Mouse (Mus musculus) intestine, embryonic 15.5 days (tissue): ENCODE measurements around the gene Pmm2. TPM values are rescaled to one million over a fixed set of nuclear protein-coding genes. Genes with fewer than 3 reads are reported as not detected.

Experiments
- ATAC-seq: fragments of 200-750 bp; cut with Nextera tagmentation; 2 replicates; pipeline ENCODE4 v1.8.0; 2017; ENCODE audit warnings: moderate TSS enrichment, moderate library complexity
- H3K27ac ChIP-seq: fragments of 300-500 bp; sonication (generic); 2 replicates; pipeline ENCODE4 v1.5.1; 2015; ENCODE audit warnings: mild to moderate bottlenecking, inconsistent platforms
- H3K27me3 ChIP-seq: fragments of 300-500 bp; sonication (generic); replicated peaks from 2 replicates; pipeline ENCODE4 v1.6.1; 2015; ENCODE audit warnings: inconsistent platforms
- H3K36me3 ChIP-seq: fragments of 300-500 bp; sonication (generic); 2 replicates; pipeline ENCODE4 v1.6.1; 2015; ENCODE audit warnings: inconsistent platforms
- H3K4me1 ChIP-seq: fragments of 300-500 bp; sonication (generic); replicated peaks from 2 replicates; pipeline ENCODE4 v1.6.1; 2015; ENCODE audit warnings: inconsistent platforms
- H3K4me2 ChIP-seq: fragments of 300-500 bp; sonication (generic); replicated peaks from 2 replicates; pipeline ENCODE4 v1.6.1; 2015; ENCODE audit warnings: mild to moderate bottlenecking, inconsistent platforms
- H3K4me3 ChIP-seq: fragments of 300-500 bp; sonication (generic); replicated peaks from 2 replicates; pipeline ENCODE4 v1.5.1; 2015; ENCODE audit warnings: inconsistent platforms
- H3K9ac ChIP-seq: fragments of 300-500 bp; sonication (generic); 2 replicates; pipeline ENCODE4 v1.6.1; 2015; ENCODE audit warnings: inconsistent platforms
- H3K9me3 ChIP-seq: fragments of 300-500 bp; sonication (generic); 2 replicates; pipeline ENCODE4 v1.6.1; 2016; ENCODE audit warnings: inconsistent platforms
- WGBS: fragments of 180-500 bp; shearing (Covaris S2); methylation state at CpG from one replicate; pipeline ENCODE4 v1.1.7; 2015; 5-methylcytosine and 5-hydroxymethylcytosine counted together
- polyA plus RNA-seq: library from polyadenylated mRNA; unstranded; fragments of >200 nt; fragmentation: Nextera tagmentation; extraction: Ambion mirVana; gene quantifications from 2 replicates; pipeline ENCODE4 v1.2.1, GENCODE M21; 2015

The Pmm2 gene
- polyA plus RNA-seq, 1 experiment from 2014 or later = 92.0 TPM

- Histone ChIP-seq H3K4me3 (no peak overlapping the region), H3K4me1 (peaks cover 39% of the 10 kb centered on the region), H3K4me2 (peak overlapping the region; percentile 80), H3K9ac (no peak overlapping the region), H3K9me3 (no peaks in the 10 kb centered on the region), H3K36me3 (no peaks in the 10 kb centered on the region; the same call in 1 of the 2 replicates), H3K27ac (no peak overlapping the region), H3K27me3 (no peaks in the 10 kb centered on the region)
- no peak for ATAC-seq
Measured at GRCm38 (mm10) chr16:8672811-8673210, 35.3 kb downstream of the Pmm2 start.

- H3K4me1 ChIP-seq = peaks cover 34% of the 10 kb centered on the region
- 69% methylated on average over 6 of the region's 6 CpGs for WGBS
- no peak for ATAC-seq
- no peak overlapping the region for H3K4me3 ChIP-seq
- no peak overlapping the region for H3K27ac ChIP-seq
- no peak overlapping the region for H3K9ac ChIP-seq
- H3K4me2 ChIP-seq = no peak overlapping the region
- H3K36me3 ChIP-seq = no peaks in the 10 kb centered on the region; the same call in 1 of the 2 replicates
- no peaks in the 10 kb centered on the region for H3K9me3 ChIP-seq
- no peaks in the 10 kb centered on the region for H3K27me3 ChIP-seq
Measured at GRCm38 (mm10) chr16:8673343-8673742, 35.9 kb downstream of the Pmm2 start.

DNA sequence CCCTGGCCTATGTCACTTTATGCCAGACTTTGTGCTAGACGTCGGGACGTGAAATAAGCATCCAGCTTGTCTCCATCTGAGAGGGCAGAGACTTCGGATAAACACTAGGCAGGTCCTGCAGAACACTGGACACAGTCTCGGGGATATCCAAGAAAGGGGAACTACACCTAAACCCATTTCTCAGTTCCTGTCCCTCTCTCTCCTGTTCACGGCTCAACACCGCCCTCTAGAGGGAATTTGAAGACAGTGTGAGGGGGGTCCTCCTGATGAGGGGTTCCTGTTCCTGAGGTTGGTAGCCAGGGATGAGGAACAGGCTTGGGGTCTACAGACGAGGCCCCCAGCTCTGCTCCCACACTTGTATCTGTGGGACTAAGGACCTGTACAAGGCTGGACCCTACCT, 36.7 kb downstream of the Pmm2 start:
- ATAC-seq = no peak
- H3K9me3 ChIP-seq = no peaks in the 10 kb centered on the region
- no peak overlapping the region for H3K27ac ChIP-seq
- no peak overlapping the region for H3K4me3 ChIP-seq
- H3K9ac ChIP-seq = no peak overlapping the region
- H3K4me2 ChIP-seq = no peak overlapping the region
- no peaks in the 10 kb centered on the region for H3K36me3 ChIP-seq
- peaks cover 26% of the 10 kb centered on the region for H3K4me1 ChIP-seq
- 6% methylated on average over 8 of the region's 8 CpGs for WGBS
- H3K27me3 ChIP-seq = no peaks in the 10 kb centered on the region

DNA sequence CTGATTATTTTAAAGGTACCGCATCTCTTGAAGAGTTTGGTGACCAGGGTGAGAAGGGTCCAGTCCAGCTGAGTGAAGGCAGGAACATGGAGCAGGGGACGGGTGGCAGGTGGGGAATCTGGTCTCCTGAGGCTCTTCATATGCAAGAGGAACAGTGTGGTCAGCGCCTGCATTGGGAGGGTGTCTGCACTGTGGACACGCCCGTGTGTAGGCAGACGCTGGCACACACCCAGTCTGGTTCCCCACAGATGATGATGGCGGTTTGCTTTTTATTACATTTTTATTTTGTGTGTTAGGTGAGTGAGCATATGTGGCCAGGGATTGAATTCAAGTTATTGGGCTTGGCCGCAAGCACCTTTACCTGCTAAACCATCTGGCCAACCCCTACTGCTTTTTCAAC, 38.1 kb downstream of the Pmm2 start:
- 72% methylated on average over 8 of the region's 8 CpGs for WGBS
- no peak overlapping the region for H3K27ac ChIP-seq
- no peak for ATAC-seq
- H3K9me3 ChIP-seq = no peaks in the 10 kb centered on the region
- peaks cover 12% of the 10 kb centered on the region for H3K4me1 ChIP-seq
- no peak overlapping the region for H3K9ac ChIP-seq
- no peak overlapping the region for H3K4me3 ChIP-seq
- H3K4me2 ChIP-seq = no peak overlapping the region
- no peaks in the 10 kb centered on the region for H3K27me3 ChIP-seq
- H3K36me3 ChIP-seq = no peaks in the 10 kb centered on the region

GRCm38 (mm10) chr16:8676228-8676627, 38.8 kb downstream of the Pmm2 start:
- Histone ChIP-seq H3K27ac (no peak overlapping the region), H3K36me3 (no peaks in the 10 kb centered on the region), H3K9me3 (no peaks in the 10 kb centered on the region), H3K27me3 (no peaks in the 10 kb centered on the region), H3K4me1 (peaks cover 6% of the 10 kb centered on the region; the same call in 1 of the 2 replicates), H3K9ac (no peak overlapping the region), H3K4me2 (no peak overlapping the region), H3K4me3 (no peak overlapping the region)
- no peak for ATAC-seq
- WGBS = 75% methylated on average over 2 of the region's 2 CpGs

DNA sequence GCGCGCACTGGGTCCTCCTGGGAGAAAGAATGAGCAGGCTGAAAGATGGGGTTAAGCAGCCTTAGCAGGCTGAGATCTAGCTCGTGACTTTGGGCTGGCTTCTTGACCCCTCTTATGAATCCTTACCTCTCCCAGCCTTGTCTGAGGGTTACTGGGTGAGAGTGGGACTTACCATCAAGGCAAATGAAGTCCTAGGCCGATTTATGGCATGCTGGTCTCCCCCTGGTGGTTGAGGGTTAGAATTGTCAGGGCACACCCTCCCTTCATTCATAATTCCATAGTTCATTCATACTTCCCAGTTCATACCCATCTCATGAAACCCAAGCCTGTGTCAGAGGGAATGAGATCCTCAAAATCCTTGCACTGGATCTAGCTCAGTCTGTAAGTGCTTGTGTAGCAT, 39.3 kb downstream of the Pmm2 start:
- Histone ChIP-seq H3K27ac (no peak overlapping the region), H3K4me2 (no peak overlapping the region), H3K4me3 (no peak overlapping the region), H3K4me1 (peaks cover 6% of the 10 kb centered on the region; the same call in 1 of the 2 replicates), H3K27me3 (no peaks in the 10 kb centered on the region), H3K9ac (no peak overlapping the region), H3K9me3 (no peaks in the 10 kb centered on the region), H3K36me3 (no peaks in the 10 kb centered on the region)
- no peak for ATAC-seq
- WGBS = 51% methylated on average over 4 of the region's 4 CpGs

DNA sequence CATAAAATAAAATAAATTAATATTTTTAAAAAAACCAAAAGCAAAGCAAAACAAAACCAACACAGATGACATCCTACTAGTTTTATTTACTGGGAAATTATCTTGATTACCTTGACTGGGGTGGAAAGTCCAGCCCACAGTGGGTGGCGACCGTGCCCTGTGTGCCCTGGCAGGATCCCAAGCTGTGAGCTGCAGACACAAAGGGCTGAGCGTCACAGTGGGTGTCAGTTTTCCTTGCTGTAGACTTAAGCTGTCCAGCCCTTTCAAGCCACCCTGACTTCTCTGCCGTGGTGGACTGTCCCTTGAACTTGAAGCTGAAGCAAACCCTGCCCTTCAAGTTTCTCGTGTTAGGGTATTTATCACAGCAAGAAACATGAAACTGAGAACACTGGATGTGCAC, 40.6 kb downstream of the Pmm2 start:
- Histone ChIP-seq H3K36me3 (no peaks in the 10 kb centered on the region), H3K4me3 (no peak overlapping the region), H3K9ac (no peak overlapping the region), H3K27ac (no peak overlapping the region), H3K4me2 (no peak overlapping the region), H3K27me3 (no peaks in the 10 kb centered on the region), H3K9me3 (no peaks in the 10 kb centered on the region), H3K4me1 (peaks cover 3% of the 10 kb centered on the region; the same call in 1 of the 2 replicates)
- ATAC-seq = no peak
- WGBS = 71% methylated on average over 5 of the region's 5 CpGs

GRCm38 (mm10) chr16:8678676-8679075, 41.2 kb downstream of the Pmm2 start:
- Histone ChIP-seq H3K36me3 (no peaks in the 10 kb centered on the region), H3K27ac (no peak overlapping the region), H3K27me3 (no peaks in the 10 kb centered on the region), H3K4me3 (no peak overlapping the region), H3K9me3 (no peaks in the 10 kb centered on the region), H3K4me1 (peaks cover 3% of the 10 kb centered on the region; the same call in 1 of the 2 replicates), H3K9ac (no peak overlapping the region), H3K4me2 (no peak overlapping the region)
- no peak for ATAC-seq
- 85% methylated on average over 4 of the region's 4 CpGs for WGBS

DNA sequence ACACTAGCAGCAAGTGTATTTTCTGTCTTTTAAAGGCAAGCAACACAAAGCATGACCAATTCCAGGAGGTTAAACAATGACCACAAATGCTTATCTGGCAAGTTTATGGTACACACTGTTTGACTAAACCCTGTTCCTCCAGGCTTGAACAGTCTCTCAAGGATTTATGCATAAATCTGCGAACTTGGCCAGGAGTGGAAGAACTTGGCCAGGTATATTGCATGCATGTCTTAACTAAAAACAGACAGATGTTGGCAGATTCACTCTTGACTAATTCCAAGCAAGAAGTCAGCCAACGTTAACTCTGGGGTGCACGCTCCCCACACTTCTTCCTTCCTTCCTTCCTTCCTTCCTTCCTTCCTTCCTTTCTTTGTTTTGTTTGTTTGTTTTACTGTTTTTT, 42.3 kb downstream of the Pmm2 start:
- Histone ChIP-seq H3K4me3 (no peak overlapping the region), H3K36me3 (no peaks in the 10 kb centered on the region), H3K9ac (no peak overlapping the region), H3K9me3 (no peaks in the 10 kb centered on the region), H3K27ac (no peak overlapping the region), H3K4me1 (no peaks in the 10 kb centered on the region), H3K27me3 (no peaks in the 10 kb centered on the region), H3K4me2 (no peak overlapping the region)
- ATAC-seq = no peak
- 66% methylated on average over 3 of the region's 3 CpGs for WGBS

DNA sequence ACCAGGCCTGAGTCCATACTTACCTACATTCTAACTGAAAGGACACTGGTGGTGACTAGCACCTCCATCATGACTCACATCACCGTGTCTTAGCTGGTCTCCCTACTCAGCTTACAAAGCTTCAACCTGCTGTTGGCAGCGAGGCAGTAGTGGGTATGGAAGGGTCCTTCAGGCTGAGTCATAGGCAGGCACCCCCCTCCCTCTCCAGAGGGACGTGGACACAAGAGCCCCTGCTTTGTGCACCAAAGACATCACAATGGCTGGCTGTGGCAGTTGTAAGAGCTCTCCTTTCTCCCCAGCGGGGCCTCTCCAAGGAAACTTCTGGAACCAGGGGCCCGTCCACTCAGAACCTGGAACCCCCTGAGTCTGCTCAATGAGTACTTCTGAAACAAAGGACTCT, 43.0 kb downstream of the Pmm2 start, which contains the start of gene Gm5767:
Gene Gm5767 (plus strand): TSS at position 301 of the 400 bp plus-strand sequence.
- 86% methylated on average over 5 of the region's 5 CpGs for WGBS
- Histone ChIP-seq H3K4me2 (no peak within 1 kb of the TSS), H3K4me3 (no peak within 1 kb of the TSS), H3K27ac (no peak within 1 kb of the TSS), H3K4me1 (no peaks in the 10 kb centered on the region), H3K9ac (no peak within 1 kb of the TSS), H3K9me3 (no peaks in the 10 kb centered on the region), H3K27me3 (no peaks in the 10 kb centered on the region), H3K36me3 (no peaks in the 10 kb centered on the region)
- no peak for ATAC-seq

GRCm38 (mm10) chr16:8685087-8685486, 47.6 kb downstream of the Pmm2 start:
- ATAC-seq = no peak
- H3K27me3 ChIP-seq = no peaks in the 10 kb centered on the region
- no peak overlapping the region for H3K4me3 ChIP-seq
- 0 out of 2 replicates have a peak, but pooled peaks cover 3% of the 10 kb centered on the region for H3K36me3 ChIP-seq
- WGBS = 54% methylated on average over 4 of the region's 4 CpGs
- H3K9me3 ChIP-seq = no peaks in the 10 kb centered on the region
- H3K4me1 ChIP-seq = peaks cover 7% of the 10 kb centered on the region
- no peak overlapping the region for H3K9ac ChIP-seq
- no peak overlapping the region for H3K27ac ChIP-seq
- no peak overlapping the region for H3K4me2 ChIP-seq

DNA sequence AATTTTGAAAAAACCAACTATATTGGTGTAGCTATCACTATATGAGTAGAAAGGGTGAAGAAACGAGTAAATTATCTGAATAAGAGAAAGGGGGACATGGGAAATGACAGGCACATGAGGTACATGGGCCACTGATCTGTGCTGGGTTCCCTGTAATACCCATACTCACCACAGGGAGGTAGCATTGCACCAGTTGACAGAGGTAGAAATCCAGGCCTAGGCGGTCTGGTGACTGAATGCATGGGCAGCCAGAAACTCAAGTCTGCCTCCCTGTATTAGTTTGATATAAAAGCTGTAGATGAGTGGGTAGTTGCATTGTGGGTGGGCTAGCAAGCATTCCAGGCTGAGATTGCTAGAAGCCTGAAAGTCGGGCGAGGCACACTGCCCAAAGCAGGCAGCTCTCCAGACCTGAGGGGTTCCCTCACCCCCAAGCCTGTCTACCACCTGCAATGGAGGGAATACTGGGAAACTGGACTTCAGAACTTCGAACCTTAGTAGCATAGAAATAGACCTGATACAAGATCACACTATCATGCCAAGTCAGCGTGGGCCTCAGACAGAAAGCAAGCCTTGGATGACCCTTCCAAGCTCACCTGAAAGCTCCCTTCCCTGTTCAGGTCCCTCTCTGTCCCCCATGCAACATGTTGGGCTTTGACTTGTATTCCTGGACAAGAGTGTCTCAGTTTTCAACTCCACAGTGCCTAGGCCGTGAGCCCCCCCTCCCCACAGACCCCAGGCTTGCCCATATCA, 48.8 kb downstream of the Pmm2 start:
- H3K4me3 ChIP-seq = no peak overlapping the region
- 58% methylated on average over 7 of the region's 7 CpGs for WGBS
- no peak overlapping the region for H3K4me2 ChIP-seq
- ATAC-seq = peak; percentile 68
- H3K4me1 ChIP-seq = peaks cover 7% of the 10 kb centered on the region
- H3K27ac ChIP-seq = no peak overlapping the region
- H3K9ac ChIP-seq = no peak overlapping the region
- no peaks in the 10 kb centered on the region for H3K27me3 ChIP-seq
- H3K9me3 ChIP-seq = no peaks in the 10 kb centered on the region
- H3K36me3 ChIP-seq = peaks cover 10% of the 10 kb centered on the region

GRCm38 (mm10) chr16:8686871-8687535, 49.5 kb downstream of the Pmm2 start:
- whole genome bisulfite sequencing = 74% methylated on average over 11 of the region's 11 CpGs

More at GRCm38 (mm10) chr16:8686871-8687535, 49.5 kb downstream of the Pmm2 start:
- peak; percentile 79 for ATAC-seq
- no peak overlapping the region for H3K4me2 ChIP-seq
- H3K4me3 ChIP-seq = no peak overlapping the region
- H3K9ac ChIP-seq = no peak overlapping the region
- H3K27me3 ChIP-seq = no peaks in the 10 kb centered on the region
- H3K9me3 ChIP-seq = no peaks in the 10 kb centered on the region
- no peak overlapping the region for H3K27ac ChIP-seq
- H3K36me3 ChIP-seq = peaks cover 17% of the 10 kb centered on the region
- peaks cover 7% of the 10 kb centered on the region for H3K4me1 ChIP-seq
